Mouse (Mus musculus) liver, adult (tissue): ENCODE results near the gene Barx1.

Experiments used
- GATA4 ChIP-seq: IDR thresholded peaks from 2 replicates; pipeline ENCODE4 v1.6.1; 2014; ENCODE audit warnings: mild to moderate bottlenecking, low read length; ENCODE audit not compliant: insufficient replicate concordance

Gene Barx1

GRCm38 (mm10) chr13:48653788-48654770, 8.7 kb upstream of the Barx1 start:
- TF ChIP-seq GATA4 = no peak

- TF ChIP-seq GATA4 = no peak
Measured at GRCm38 (mm10) chr13:48655637-48656036, 7.2 kb upstream of the Barx1 start.

GRCm38 (mm10) chr13:48657791-48658190, 5.0 kb upstream of the Barx1 start:
- no peak for TF ChIP-seq GATA4

- no peak for TF ChIP-seq GATA4
Measured at GRCm38 (mm10) chr13:48658588-48659253, 4.1 kb upstream of the Barx1 start.

- TF ChIP-seq GATA4 = no peak
Measured at GRCm38 (mm10) chr13:48659254-48660220, 3.3 kb upstream of the Barx1 start.

- TF ChIP-seq GATA4 = no peak
Measured at GRCm38 (mm10) chr13:48660221-48660734, 2.5 kb upstream of the Barx1 start.

- TF ChIP-seq GATA4 = no peak
Measured at GRCm38 (mm10) chr13:48660741-48661140, 2.1 kb upstream of the Barx1 start.

GRCm38 (mm10) chr13:48661561-48661960, 1.2 kb upstream of the Barx1 start:
- TF ChIP-seq GATA4 = no peak

GRCm38 (mm10) chr13:48663211-48663987, 601 bp downstream of the Barx1 start:
- TF ChIP-seq GATA4 = no peak

- no peak for TF ChIP-seq GATA4
Measured at GRCm38 (mm10) chr13:48663988-48664339, 1.2 kb downstream of the Barx1 start.

- TF ChIP-seq GATA4 = no peak
Measured at GRCm38 (mm10) chr13:48664916-48665655, 2.3 kb downstream of the Barx1 start.

GRCm38 (mm10) chr13:48665656-48666597, 3.1 kb downstream of the Barx1 start:
- no peak for TF ChIP-seq GATA4
